Mouse (Mus musculus) neural tube, embryonic 14.5 days (tissue): ENCODE measurements around the gene Patl2. TPM values are rescaled to one million over a fixed set of nuclear protein-coding genes. Genes with fewer than 3 reads are reported as not detected.

Experiments used
- ATAC-seq: fragments of 200-750 bp; cut with Nextera tagmentation; 2 replicates; pipeline ENCODE4 v1.8.0; 2017; ENCODE audit warnings: low read depth, mild to moderate bottlenecking, moderate TSS enrichment, moderate library complexity
- H3K27ac ChIP-seq: fragments of 300-500 bp; sonication (generic); 2 replicates; pipeline ENCODE4 v1.5.1; 2014; ENCODE audit warnings: low read depth, mild to moderate bottlenecking, control low read depth, low read length, moderate library complexity, mixed read lengths
- H3K27me3 ChIP-seq: fragments of 300-500 bp; sonication (generic); 2 replicates; pipeline ENCODE4 v1.6.1; 2014; ENCODE audit warnings: low read length; ENCODE audit not compliant: control insufficient read depth, insufficient read depth
- H3K36me3 ChIP-seq: fragments of 300-500 bp; sonication (generic); 2 replicates; pipeline ENCODE4 v1.6.1; 2014; ENCODE audit warnings: low read length, mixed read lengths; ENCODE audit not compliant: control insufficient read depth, insufficient read depth
- H3K4me1 ChIP-seq: fragments of 300-500 bp; sonication (generic); 2 replicates; pipeline ENCODE4 v1.6.1; 2014; ENCODE audit warnings: low read length; ENCODE audit not compliant: control insufficient read depth, insufficient read depth
- H3K4me2 ChIP-seq: fragments of 300-500 bp; sonication (generic); 2 replicates; pipeline ENCODE4 v1.6.1; 2014; ENCODE audit warnings: mild to moderate bottlenecking, low read depth, low read length, control low read depth
- H3K4me3 ChIP-seq: fragments of 300-500 bp; sonication (generic); 2 replicates; pipeline ENCODE4 v1.5.1; 2014; ENCODE audit warnings: low read depth, low read length, control low read depth, mixed read lengths
- H3K9ac ChIP-seq: fragments of 300-500 bp; sonication (generic); replicated peaks from 2 replicates; pipeline ENCODE4 v1.6.1; 2014; ENCODE audit warnings: low read depth, mild to moderate bottlenecking, control low read depth, low read length, mixed read lengths
- H3K9me3 ChIP-seq: fragments of 300-500 bp; sonication (generic); 2 replicates; pipeline ENCODE4 v1.6.1; 2016; ENCODE audit warnings: low read length; ENCODE audit not compliant: control insufficient read depth
- WGBS: fragments of 180-500 bp; shearing (Covaris S2); extraction: QIAGEN DNeasy Blood & Tissue Kit; methylation state at CpG from one replicate; pipeline ENCODE4 v1.1.7; 2014; 5-methylcytosine and 5-hydroxymethylcytosine counted together
- polyA plus RNA-seq: library from polyadenylated mRNA; unstranded; fragments of >200 nt; fragmentation: Nextera tagmentation; extraction: Ambion mirVana; gene quantifications from 2 replicates; pipeline ENCODE4 v1.2.1, GENCODE M21; 2014

Patl2 gene
- polyA plus RNA-seq, result 0.08 TPM in 1 of 2 replicates, not detected in the other

DNA sequence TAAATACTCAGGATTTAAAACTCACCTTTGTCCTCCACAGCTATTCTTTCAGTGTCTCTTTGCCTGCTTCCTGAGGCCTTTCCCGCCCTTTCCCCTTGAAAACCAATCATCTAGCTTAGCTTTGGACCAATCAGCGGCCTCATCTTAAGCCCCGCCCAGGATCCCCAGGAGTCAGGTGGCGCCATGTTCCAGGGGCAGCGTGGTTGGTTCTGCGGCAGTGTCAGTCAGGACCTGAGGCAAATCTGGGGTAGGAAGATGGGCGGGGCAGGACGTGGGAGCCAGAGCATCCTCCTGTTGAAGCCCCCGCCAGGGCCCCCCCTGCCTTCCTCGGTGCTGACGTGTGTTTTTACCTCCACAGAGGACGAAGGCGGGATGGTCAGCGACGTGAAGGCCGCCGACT lies at the start of gene Patl2, which contains the start of gene Terb2:
TSS of gene Patl2 (minus strand) at position 84 of the 400 bp plus-strand sequence.
TSS of gene Terb2 (plus strand) at position 167 of the 400 bp plus-strand sequence.
- no peak within 1 kb of the TSS for H3K27ac ChIP-seq
- H3K4me3 ChIP-seq, result no peak within 1 kb of the TSS
- H3K36me3 ChIP-seq, result no peaks in the 10 kb centered on the region
- no peaks in the 10 kb centered on the region for H3K27me3 ChIP-seq
- 75% methylated on average over 17 of the region's 17 CpGs for WGBS
- no peak for ATAC-seq
- H3K9me3 ChIP-seq, result no peaks in the 10 kb centered on the region
- H3K4me1 ChIP-seq, result no peaks in the 10 kb centered on the region
- no peak within 1 kb of the TSS for H3K9ac ChIP-seq
- no peak within 1 kb of the TSS for H3K4me2 ChIP-seq

DNA sequence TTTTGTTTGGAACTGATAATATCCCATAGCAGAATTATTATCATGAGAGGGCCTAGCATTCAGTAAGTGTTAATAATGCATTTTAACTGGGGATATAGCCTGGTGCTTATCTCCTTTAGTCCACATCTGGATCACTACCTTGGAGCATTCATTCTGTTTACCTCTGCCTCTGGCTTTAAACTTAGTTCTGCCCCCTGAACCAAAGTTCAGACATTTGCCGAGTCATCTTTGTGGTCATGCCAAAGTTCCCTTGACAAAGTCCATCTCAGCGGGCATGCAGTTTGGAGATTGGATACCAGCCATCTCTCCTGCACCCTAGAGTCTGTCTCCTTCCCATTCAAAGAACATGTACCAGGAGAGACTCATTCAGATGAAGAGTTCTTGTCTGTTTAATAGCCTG lies 49.4 kb upstream of the Patl2 start:
- H3K9ac ChIP-seq, result no peak overlapping the region
- H3K27me3 ChIP-seq, result no peaks in the 10 kb centered on the region
- no peaks in the 10 kb centered on the region for H3K9me3 ChIP-seq
- peak overlapping the region; percentile 38; the same call in 1 of the 2 replicates for H3K4me3 ChIP-seq
- no peaks in the 10 kb centered on the region for H3K36me3 ChIP-seq
- ATAC-seq, result no peak
- H3K27ac ChIP-seq, result no peak overlapping the region
- peak overlapping the region; percentile 68 for H3K4me2 ChIP-seq
- no peaks in the 10 kb centered on the region for H3K4me1 ChIP-seq
- WGBS, result 89% methylated on average over 2 of the region's 2 CpGs

GRCm38 (mm10) chr2:122234611-122235288 lies 48.8 kb upstream of the Patl2 start, which contains the start of gene Sord:
TSS of gene Sord (plus strand) at chr2:122234749.
- H3K4me3 ChIP-seq, result peak within 1 kb of the TSS; percentile 38
- peak within 1 kb of the TSS; percentile 65 for H3K27ac ChIP-seq
- no peaks in the 10 kb centered on the region for H3K36me3 ChIP-seq
- H3K4me1 ChIP-seq, result no peaks in the 10 kb centered on the region
- peak within 1 kb of the TSS; percentile 68 for H3K4me2 ChIP-seq
- H3K9ac ChIP-seq, result peak within 1 kb of the TSS; percentile 53
- ATAC-seq, result peak; percentile 96
- H3K27me3 ChIP-seq, result no peaks in the 10 kb centered on the region
- no peaks in the 10 kb centered on the region for H3K9me3 ChIP-seq
- under 1% methylated on average over 35 of the region's 35 CpGs for WGBS

DNA sequence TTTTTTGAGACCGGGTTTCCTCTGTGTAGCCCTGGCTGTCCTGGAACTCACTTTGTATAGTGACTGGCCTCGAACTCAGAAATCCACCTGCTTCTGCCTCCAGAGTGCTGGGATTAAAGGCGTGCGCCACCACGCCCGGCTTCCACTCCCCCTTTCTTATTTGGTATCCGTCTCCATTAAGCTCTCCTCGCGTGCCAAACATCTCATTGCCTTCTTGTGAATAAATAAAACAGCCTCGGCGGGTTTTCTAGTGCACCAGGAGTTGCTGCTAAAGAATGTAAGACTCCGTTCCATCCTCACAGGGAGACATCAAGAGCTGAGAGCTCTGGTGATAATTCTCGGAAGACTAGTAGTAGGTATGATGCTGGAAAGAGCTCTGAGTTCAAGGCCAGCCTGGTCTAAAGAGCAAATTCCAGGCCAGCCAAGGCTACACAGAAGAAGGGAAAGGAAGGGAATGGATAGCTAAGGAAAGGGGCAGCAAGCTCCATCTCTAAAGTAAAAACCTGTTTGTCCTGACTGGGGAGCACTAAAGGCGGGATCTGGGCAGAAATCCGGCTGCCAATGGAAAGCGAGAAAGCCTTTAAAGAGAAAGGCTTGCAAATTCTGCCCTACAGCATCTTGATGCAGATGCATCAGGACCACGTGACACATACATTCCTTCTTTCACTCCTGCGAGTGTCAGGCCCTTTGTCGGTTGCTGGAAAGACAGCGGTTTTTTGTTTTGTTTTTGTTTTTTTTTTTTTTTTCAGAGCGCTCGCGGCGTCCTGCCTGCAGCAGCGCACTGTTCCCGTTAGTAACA lies 48.0 kb upstream of the Patl2 start:
- H3K27ac ChIP-seq, result peak overlapping the region; percentile 65
- WGBS, result 5% methylated on average over 26 of the region's 26 CpGs
- H3K9me3 ChIP-seq, result no peaks in the 10 kb centered on the region
- H3K4me1 ChIP-seq, result no peaks in the 10 kb centered on the region
- ATAC-seq, result peak; percentile 39
- no peaks in the 10 kb centered on the region for H3K27me3 ChIP-seq
- peak overlapping the region; percentile 68 for H3K4me2 ChIP-seq
- H3K4me3 ChIP-seq, result peak overlapping the region; percentile 38
- H3K36me3 ChIP-seq, result no peaks in the 10 kb centered on the region
- peak overlapping the region; percentile 53 for H3K9ac ChIP-seq

DNA sequence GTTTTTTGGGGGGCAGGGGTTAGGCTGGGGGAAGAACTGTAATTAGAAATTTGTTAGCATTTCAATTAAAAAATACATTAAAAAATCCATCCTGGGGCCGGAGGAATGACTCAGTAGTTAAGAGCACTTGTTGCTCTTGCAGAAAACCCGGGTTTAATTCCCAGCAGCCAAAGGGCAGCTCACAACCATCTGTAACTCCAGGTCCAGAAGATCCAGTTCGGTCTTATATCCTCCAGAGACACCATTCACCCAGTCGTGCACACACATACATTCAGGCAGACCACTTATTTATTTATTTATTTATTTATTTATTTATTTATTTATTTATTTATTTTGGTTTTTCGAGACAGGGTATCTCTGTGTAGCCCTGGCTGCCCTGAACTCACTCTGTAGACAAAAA lies 47.4 kb upstream of the Patl2 start:
- no peaks in the 10 kb centered on the region for H3K9me3 ChIP-seq
- 60% methylated on average over 5 of the region's 5 CpGs for WGBS
- H3K4me1 ChIP-seq, result no peaks in the 10 kb centered on the region
- no peak overlapping the region for H3K27ac ChIP-seq
- peak overlapping the region; percentile 38; the same call in 1 of the 2 replicates for H3K4me3 ChIP-seq
- H3K36me3 ChIP-seq, result no peaks in the 10 kb centered on the region
- H3K4me2 ChIP-seq, result no peak overlapping the region
- ATAC-seq, result no peak
- H3K27me3 ChIP-seq, result no peaks in the 10 kb centered on the region
- no peak overlapping the region for H3K9ac ChIP-seq

DNA sequence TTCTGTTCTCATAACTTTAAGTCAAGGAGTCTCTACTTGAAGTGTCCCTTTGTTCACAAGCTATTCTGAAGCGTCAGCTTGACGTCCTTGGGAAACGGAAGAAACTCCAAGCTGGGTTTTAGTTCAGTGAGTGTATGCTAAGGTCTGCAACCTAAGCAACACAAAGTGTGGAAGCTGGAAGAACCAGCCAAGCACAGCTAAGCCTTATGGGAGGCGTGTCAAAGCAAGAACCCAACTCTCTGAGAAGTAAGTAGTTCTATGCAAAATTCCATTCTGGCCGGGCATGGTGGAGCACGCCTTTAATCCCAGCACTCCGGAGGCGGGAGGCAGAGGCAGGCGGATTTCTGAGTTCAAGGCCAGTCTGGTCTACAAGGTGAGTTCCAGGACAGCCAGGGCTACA lies 45.6 kb upstream of the Patl2 start:
- H3K27me3 ChIP-seq, result no peaks in the 10 kb centered on the region
- WGBS, result 69% methylated on average over 9 of the region's 9 CpGs
- no peak overlapping the region for H3K9ac ChIP-seq
- H3K36me3 ChIP-seq, result no peaks in the 10 kb centered on the region
- H3K4me2 ChIP-seq, result no peak overlapping the region
- no peak overlapping the region for H3K4me3 ChIP-seq
- H3K9me3 ChIP-seq, result no peaks in the 10 kb centered on the region
- no peak for ATAC-seq
- H3K27ac ChIP-seq, result no peak overlapping the region
- H3K4me1 ChIP-seq, result no peaks in the 10 kb centered on the region

DNA sequence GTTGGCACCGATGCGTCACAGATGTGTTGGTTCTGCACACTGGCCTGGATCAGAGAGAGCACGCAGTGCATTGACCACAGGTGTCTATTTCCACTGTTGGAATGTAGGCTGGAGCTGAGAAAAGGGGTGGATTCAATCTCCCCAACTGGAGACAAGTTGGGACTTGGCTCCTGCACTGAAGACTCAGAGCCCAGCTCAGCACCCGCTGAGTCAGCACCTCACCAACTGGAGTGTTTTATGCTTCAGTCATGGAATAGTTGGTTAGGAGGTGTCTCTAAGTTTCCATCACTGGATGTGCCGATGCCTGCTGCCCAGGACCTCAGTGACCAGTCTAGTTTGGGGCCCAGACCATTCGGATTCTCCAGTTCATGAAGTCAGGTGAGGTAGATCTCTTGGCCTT lies 44.4 kb upstream of the Patl2 start:
- H3K4me3 ChIP-seq, result no peak overlapping the region
- WGBS, result 87% methylated on average over 6 of the region's 6 CpGs
- H3K27me3 ChIP-seq, result no peaks in the 10 kb centered on the region
- no peak overlapping the region for H3K4me2 ChIP-seq
- no peaks in the 10 kb centered on the region for H3K4me1 ChIP-seq
- no peak overlapping the region for H3K9ac ChIP-seq
- ATAC-seq, result no peak
- no peaks in the 10 kb centered on the region for H3K36me3 ChIP-seq
- no peaks in the 10 kb centered on the region for H3K9me3 ChIP-seq
- no peak overlapping the region for H3K27ac ChIP-seq

DNA sequence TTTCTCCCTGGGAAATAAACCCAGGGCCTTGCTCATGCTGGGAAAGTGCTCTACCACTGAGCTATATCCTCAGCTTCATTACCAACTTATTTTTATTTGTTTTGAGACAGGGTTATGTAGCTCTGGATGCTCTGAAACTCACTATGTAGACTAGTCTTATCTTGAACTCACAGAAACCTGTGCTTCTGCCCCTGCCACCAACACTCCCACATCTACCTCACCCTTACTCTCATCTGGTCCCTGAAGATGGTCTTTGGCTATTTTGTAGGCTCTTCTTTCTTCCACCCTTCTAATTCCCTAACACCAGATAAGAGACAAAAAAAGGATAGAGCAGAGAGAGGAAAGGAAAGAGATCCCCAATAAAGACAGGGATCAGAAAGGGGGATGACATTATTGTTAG lies 37.7 kb upstream of the Patl2 start:
- no peak for ATAC-seq
- H3K36me3 ChIP-seq, result no peaks in the 10 kb centered on the region
- H3K9me3 ChIP-seq, result no peaks in the 10 kb centered on the region
- H3K27me3 ChIP-seq, result no peaks in the 10 kb centered on the region
- H3K27ac ChIP-seq, result no peak overlapping the region
- H3K4me3 ChIP-seq, result no peak overlapping the region
- H3K4me1 ChIP-seq, result no peaks in the 10 kb centered on the region
- H3K4me2 ChIP-seq, result no peak overlapping the region
- H3K9ac ChIP-seq, result no peak overlapping the region

DNA sequence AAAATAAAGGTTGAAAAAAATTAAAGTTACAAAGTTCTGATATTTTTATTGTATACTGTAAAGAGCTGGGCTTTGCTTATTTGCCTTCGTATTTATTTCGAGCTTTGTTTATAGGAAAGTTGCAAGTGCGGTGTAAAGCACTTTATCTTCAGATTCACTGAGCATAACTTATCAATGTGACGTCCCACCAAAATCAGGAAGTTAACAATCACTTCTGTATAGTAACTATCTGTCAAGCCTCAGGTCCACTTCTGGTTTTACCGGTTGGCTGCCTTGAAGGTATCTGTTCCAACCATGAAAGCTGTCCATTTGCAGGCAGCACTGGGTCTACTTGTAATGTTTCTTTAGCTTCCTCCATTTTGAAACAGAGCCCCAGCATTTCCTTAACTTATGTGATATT lies 36.3 kb upstream of the Patl2 start:
- Histone ChIP-seq H3K36me3 (no peaks in the 10 kb centered on the region), H3K9ac (no peak overlapping the region), H3K27ac (no peak overlapping the region), H3K27me3 (no peaks in the 10 kb centered on the region), H3K4me1 (no peaks in the 10 kb centered on the region), H3K9me3 (no peaks in the 10 kb centered on the region), H3K4me2 (no peak overlapping the region), H3K4me3 (no peak overlapping the region)
- no peak for ATAC-seq
- WGBS, result 94% methylated on average over 5 of the region's 5 CpGs
